Mouse (Mus musculus): Measurements from ENCODE around the gene Pmel. TPM values are rescaled to one million over a fixed set of nuclear protein-coding genes. Genes with fewer than 3 reads are reported as not detected.

Gene Pmel
- not detected for polyA plus RNA-seq (2014; fragmentation: Illumina TruSeq; extraction: RNeasy Lipid Tissue Mini Kit (QIAGEN cat#74804); ENCODE audit: low read depth, low replicate concordance)

DNA sequence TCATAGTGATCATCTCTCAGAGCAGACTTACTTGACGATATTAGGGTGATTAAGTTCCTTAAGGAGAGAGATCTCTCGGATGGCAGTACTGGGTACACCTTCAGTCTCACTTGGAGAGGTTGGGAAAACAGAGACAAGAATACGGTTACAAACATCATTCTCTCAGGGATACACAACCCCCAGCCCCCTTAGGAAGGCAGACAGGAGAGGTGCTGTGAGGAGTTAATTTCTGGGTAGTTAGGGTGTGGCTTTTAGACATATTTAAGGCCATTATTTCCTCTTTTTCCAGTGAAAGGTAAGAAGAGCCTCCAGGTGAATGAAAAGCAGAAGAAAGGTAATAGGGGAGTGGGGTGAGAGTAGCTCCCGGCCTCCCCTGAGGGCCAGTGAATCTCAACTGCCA, at the start of gene Pmel:
Gene Pmel (plus strand): TSS at position 301 of the 400 bp plus-strand sequence.

DNA sequence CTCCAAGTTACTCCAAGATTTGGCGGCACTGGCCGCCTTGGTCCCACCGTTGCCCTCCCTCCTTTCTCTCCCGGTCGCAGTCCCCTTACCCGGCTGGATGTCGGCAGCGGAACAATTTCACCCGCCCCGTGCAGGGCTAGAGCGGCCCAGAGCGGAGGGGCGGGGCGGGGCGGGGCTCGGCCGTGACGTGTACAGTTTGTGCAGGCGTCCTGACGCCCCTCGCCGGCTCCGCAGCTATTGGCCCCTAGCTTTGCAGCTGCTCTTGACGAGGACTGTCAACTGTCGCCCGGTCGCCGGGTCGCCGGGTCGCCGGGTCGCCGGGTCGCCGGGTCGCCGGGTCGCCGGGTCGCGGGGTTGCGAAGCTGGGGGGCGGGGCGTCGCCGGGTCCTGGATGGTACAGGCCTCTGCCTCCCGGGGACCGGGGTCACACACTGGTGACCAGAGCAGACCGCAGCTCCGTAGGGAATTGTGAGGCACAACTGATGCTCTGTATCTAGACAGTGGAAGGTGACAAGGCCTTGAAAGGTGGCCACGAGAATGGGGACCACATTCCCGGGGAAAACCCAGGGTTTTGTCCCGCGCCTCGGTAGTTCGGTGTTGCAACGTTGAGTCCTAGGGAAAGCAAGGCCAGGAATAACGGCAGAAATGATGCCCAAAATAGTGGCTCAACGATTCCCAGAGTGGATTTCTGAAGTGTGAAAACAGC, 30.1 kb upstream of the Pmel start, which contains the start of gene Suox:
Gene Suox (minus strand): TSS at position 311 of the 706 bp plus-strand sequence.

DNA sequence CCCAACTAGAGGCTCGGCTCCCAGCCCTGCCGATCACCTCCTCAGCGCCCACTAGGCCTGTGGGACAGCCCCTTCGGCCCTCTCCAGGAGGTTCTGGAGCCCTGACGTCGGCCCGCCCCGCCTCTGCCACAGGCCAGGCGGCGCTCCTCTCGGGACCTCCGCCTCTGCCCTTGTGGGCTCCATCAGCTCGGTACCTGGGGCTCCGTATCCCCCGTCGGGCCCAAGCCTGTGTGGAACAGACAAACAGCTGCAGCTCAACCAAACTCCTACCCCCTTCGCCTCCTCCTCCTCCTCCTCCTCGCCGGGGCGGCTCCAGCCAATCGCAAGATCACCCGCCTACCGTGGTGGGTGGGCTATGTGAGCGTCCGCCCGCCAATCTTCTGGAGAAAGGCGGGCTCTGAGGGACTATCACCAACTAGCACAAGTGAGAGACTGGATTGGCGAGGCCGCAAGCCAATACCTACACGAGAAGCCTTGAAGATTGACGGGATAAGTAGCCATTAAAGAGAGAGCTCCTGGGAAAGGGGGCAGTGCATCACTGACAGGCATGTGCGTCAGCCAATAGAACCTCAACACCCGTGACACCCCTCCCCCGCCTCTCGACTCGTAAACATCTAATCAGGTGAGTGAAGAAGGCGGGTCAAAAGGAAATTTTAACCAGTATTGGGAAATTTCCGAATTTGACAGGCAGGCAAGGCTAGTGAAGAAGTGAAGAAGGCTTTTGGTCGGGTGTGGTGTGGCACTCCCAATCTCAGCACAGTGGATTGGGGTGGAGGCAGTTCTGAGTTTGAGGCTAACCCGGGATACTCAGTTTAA, 7.8 kb upstream of the Pmel start, which contains the start of gene Rab5b:
Gene Rab5b (minus strand): TSS at position 273 of the 816 bp plus-strand sequence.

DNA sequence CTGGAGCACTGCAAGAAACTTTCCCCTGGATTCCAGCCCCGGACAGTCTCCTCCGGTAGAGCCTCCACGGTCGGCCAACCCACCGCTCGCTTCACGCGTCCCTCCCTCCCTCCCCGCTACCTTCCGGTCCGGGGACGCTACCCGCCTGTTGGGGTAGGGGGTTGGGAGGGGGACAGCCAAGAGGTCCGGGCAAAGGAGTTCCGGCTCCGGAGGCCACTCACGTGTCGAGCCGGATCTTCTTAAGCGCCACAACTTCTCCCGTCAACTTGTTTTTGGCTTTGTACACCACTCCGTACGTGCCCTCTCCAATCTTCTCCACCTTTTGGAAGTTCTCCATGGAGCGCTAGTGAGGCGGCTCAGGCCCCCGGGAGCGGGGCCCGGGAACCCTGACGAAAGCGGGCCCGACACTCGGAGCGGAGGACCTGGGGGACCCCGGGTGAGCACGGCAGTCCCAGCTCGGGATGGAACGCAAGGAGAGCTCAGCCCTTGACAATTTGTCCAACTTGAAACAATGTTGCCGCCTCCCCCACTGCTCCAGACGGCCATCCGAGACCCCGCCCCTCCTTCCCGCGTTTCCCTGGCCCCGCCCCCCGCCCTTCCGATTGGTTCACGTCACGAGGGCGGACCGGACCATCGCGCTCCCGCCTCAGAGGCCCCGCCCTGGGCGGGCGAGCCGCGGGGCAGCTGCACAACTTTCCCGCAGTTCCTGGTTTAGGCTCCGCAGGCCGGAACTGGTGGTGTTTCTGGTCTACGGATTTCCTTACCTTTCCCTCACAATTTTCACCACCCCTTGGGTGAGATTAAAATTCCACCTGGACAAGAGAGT, 709 bp downstream of the Pmel start, which contains the start of gene Cdk2:
Gene Cdk2 (minus strand): TSS at position 541 of the 826 bp plus-strand sequence.

DNA sequence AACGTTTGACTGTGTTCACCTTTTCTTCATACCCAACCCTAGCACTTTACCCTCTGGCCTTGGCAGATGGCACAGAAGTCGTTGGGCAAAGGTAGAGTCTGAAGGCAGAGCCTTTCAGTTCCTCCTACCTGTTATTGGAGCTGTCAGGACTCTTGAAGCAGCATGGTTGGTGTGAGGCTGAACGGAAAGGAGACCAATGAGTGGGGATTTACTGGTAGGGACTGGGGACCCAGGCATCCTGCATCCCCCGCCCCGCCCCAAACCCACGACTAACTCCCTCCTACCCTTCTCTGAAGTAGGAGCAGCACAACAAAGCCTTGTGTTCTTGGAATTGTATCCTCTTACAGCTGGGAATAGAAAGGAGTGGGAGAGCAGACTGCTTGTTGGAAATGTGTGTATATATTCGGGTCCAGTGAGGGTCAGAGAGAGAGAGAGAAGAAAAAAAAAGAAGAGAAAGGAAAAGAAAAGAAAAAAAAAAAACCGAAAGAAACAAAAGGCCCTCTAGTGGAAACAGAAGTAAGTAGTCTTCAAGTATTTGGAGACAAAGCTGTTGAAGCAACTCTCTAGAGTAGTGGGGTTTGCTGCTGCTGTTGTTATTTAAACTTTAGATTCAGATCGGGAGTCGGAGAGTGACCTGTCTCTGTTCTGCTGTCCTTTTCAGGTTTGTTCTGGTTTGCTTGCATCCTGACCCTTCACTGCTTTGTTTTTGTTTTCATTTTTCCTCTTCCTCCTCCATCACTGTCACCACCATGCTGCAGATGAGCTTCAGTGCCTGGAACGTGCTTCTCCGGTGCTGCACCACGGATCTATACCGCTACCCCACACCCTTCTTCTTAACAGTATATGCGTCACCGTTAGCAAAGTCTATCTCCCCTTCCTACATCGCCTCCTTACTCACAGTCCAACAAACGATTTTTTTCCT, 40.9 kb downstream of the Pmel start, which contains the start of gene Dgka:
Gene Dgka (minus strand): TSS at position 176 of the 922 bp plus-strand sequence.

DNA sequence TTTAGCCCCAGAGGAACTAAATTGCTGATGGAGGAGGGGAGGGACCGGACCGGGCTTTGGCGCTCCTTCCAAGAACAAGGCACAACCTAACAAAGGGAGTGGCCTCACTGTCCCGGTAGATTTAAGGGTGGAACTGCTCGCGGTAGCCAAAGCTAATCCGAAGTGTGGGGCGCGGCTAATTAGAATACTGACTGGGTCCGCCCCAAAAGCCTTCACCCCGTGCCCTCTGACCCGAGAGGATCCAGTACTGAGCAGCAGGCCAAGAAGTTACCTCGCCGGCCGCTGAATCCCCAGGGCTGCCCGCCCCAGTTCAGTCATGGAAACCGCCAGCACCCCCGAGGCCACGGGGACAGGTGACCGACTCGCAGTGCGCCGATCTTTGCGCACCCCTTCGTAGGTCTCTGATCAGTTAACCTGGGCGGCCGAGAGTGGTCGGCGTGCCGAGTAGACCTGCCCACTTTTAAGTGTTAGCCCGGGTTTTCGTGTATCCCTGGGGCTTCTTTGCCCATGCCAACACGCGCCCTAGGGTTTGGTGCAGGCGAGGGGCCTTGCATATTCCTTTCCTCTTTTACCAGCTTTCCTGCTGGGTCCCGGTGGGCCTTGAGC, 43.8 kb downstream of the Pmel start, which contains the start of gene Pym1:
Gene Pym1 (plus strand): TSS at position 244 of the 606 bp plus-strand sequence.

Other genes starting within 250 kb of the Pmel start
- gene Smarcc2, start 244.9 kb upstream of the Pmel start, polyA plus RNA-seq (2014; fragmentation: Illumina TruSeq; extraction: RNeasy Lipid Tissue Mini Kit (QIAGEN cat#74804); ENCODE audit: low read depth, low replicate concordance): 52.5 TPM
- gene Myl6, start 210.1 kb upstream of the Pmel start, polyA plus RNA-seq (2014; fragmentation: Illumina TruSeq; extraction: RNeasy Lipid Tissue Mini Kit (QIAGEN cat#74804); ENCODE audit: low read depth, low replicate concordance): 157 TPM
- not detected for gene Myl6b, start 205.5 kb upstream of the Pmel start, polyA plus RNA-seq (2014; fragmentation: Illumina TruSeq; extraction: RNeasy Lipid Tissue Mini Kit (QIAGEN cat#74804); ENCODE audit: low read depth, low replicate concordance)
- gene Esyt1, start 178.3 kb upstream of the Pmel start, polyA plus RNA-seq (2014; fragmentation: Illumina TruSeq; extraction: RNeasy Lipid Tissue Mini Kit (QIAGEN cat#74804); ENCODE audit: low read depth, low replicate concordance): 6.7 TPM
- 1.0 TPM for gene Zc3h10, start 156.4 kb upstream of the Pmel start, polyA plus RNA-seq (2014; fragmentation: Illumina TruSeq; extraction: RNeasy Lipid Tissue Mini Kit (QIAGEN cat#74804); ENCODE audit: low read depth, low replicate concordance)
- 31.9 TPM for gene Rpl41, start 154.9 kb upstream of the Pmel start, polyA plus RNA-seq (2014; fragmentation: Illumina TruSeq; extraction: RNeasy Lipid Tissue Mini Kit (QIAGEN cat#74804); ENCODE audit: low read depth, low replicate concordance)
- 83.2 TPM for gene Pa2g4, start 138.2 kb upstream of the Pmel start, polyA plus RNA-seq (2014; fragmentation: Illumina TruSeq; extraction: RNeasy Lipid Tissue Mini Kit (QIAGEN cat#74804); ENCODE audit: low read depth, low replicate concordance)
- gene Erbb3, start 114.5 kb upstream of the Pmel start, polyA plus RNA-seq (2014; fragmentation: Illumina TruSeq; extraction: RNeasy Lipid Tissue Mini Kit (QIAGEN cat#74804); ENCODE audit: low read depth, low replicate concordance): 177 TPM
- 10.0 TPM for gene Rps26, start 77.4 kb upstream of the Pmel start, polyA plus RNA-seq (2014; fragmentation: Illumina TruSeq; extraction: RNeasy Lipid Tissue Mini Kit (QIAGEN cat#74804); ENCODE audit: low read depth, low replicate concordance)
- 0.60 TPM for gene Ikzf4, start 58.2 kb upstream of the Pmel start, polyA plus RNA-seq (2014; fragmentation: Illumina TruSeq; extraction: RNeasy Lipid Tissue Mini Kit (QIAGEN cat#74804); ENCODE audit: low read depth, low replicate concordance)
- 5.9 TPM for gene Suox, start 30.1 kb upstream of the Pmel start, polyA plus RNA-seq (2014; fragmentation: Illumina TruSeq; extraction: RNeasy Lipid Tissue Mini Kit (QIAGEN cat#74804); ENCODE audit: low read depth, low replicate concordance)
- 100 TPM for gene Rab5b, start 7.9 kb upstream of the Pmel start, polyA plus RNA-seq (2014; fragmentation: Illumina TruSeq; extraction: RNeasy Lipid Tissue Mini Kit (QIAGEN cat#74804); ENCODE audit: low read depth, low replicate concordance)
- gene Cdk2, start 836 bp downstream of the Pmel start, polyA plus RNA-seq (2014; fragmentation: Illumina TruSeq; extraction: RNeasy Lipid Tissue Mini Kit (QIAGEN cat#74804); ENCODE audit: low read depth, low replicate concordance): 21.9 TPM
- 76.1 TPM for gene Dgka, start 40.7 kb downstream of the Pmel start, polyA plus RNA-seq (2014; fragmentation: Illumina TruSeq; extraction: RNeasy Lipid Tissue Mini Kit (QIAGEN cat#74804); ENCODE audit: low read depth, low replicate concordance)
- 0.95 TPM for gene Pym1, start 43.7 kb downstream of the Pmel start, polyA plus RNA-seq (2014; fragmentation: Illumina TruSeq; extraction: RNeasy Lipid Tissue Mini Kit (QIAGEN cat#74804); ENCODE audit: low read depth, low replicate concordance)
- gene Mmp19, start 86.7 kb downstream of the Pmel start, polyA plus RNA-seq (2014; fragmentation: Illumina TruSeq; extraction: RNeasy Lipid Tissue Mini Kit (QIAGEN cat#74804); ENCODE audit: low read depth, low replicate concordance): 7.0 TPM
- 61.1 TPM for gene Dnajc14, start 99.9 kb downstream of the Pmel start, polyA plus RNA-seq (2014; fragmentation: Illumina TruSeq; extraction: RNeasy Lipid Tissue Mini Kit (QIAGEN cat#74804); ENCODE audit: low read depth, low replicate concordance)
- 8.0 TPM for gene Tmem198b, start 100.2 kb downstream of the Pmel start, polyA plus RNA-seq (2014; fragmentation: Illumina TruSeq; extraction: RNeasy Lipid Tissue Mini Kit (QIAGEN cat#74804); ENCODE audit: low read depth, low replicate concordance)
- gene Sarnp, start 113.1 kb downstream of the Pmel start, polyA plus RNA-seq (2014; fragmentation: Illumina TruSeq; extraction: RNeasy Lipid Tissue Mini Kit (QIAGEN cat#74804); ENCODE audit: low read depth, low replicate concordance): 258 TPM
- 259 TPM for gene Ormdl2, start 117.5 kb downstream of the Pmel start, polyA plus RNA-seq (2014; fragmentation: Illumina TruSeq; extraction: RNeasy Lipid Tissue Mini Kit (QIAGEN cat#74804); ENCODE audit: low read depth, low replicate concordance)
- gene Gdf11, start 187.5 kb downstream of the Pmel start, polyA plus RNA-seq (2014; fragmentation: Illumina TruSeq; extraction: RNeasy Lipid Tissue Mini Kit (QIAGEN cat#74804); ENCODE audit: low read depth, low replicate concordance): 2.7 TPM
- 777 TPM for gene Cd63, start 196.8 kb downstream of the Pmel start, polyA plus RNA-seq (2014; fragmentation: Illumina TruSeq; extraction: RNeasy Lipid Tissue Mini Kit (QIAGEN cat#74804); ENCODE audit: low read depth, low replicate concordance)
- 3.9 TPM for gene Rdh5, start 218.7 kb downstream of the Pmel start, polyA plus RNA-seq (2014; fragmentation: Illumina TruSeq; extraction: RNeasy Lipid Tissue Mini Kit (QIAGEN cat#74804); ENCODE audit: low read depth, low replicate concordance)
- not detected for gene Bloc1s1, start 219.8 kb downstream of the Pmel start, polyA plus RNA-seq (2014; fragmentation: Illumina TruSeq; extraction: RNeasy Lipid Tissue Mini Kit (QIAGEN cat#74804); ENCODE audit: low read depth, low replicate concordance)
- 4.2 TPM for gene Itga7, start 229.6 kb downstream of the Pmel start, polyA plus RNA-seq (2014; fragmentation: Illumina TruSeq; extraction: RNeasy Lipid Tissue Mini Kit (QIAGEN cat#74804); ENCODE audit: low read depth, low replicate concordance)

Measured in sigmoid colon, adult 10 weeks (tissue).